Mouse (Mus musculus) olfactory bulb, adult 2 months (tissue): ENCODE data around the gene Adamts7.

Experiments
- CTCF ChIP-seq: fragments of 200-500 bp; IDR thresholded peaks from 2 replicates; pipeline ENCODE4 v1.5.1; 2012; ENCODE audit warnings: low read depth, mild to moderate bottlenecking, low read length, moderate library complexity; ENCODE audit not compliant: insufficient read depth
- POLR2A ChIP-seq: fragments of 200-500 bp; IDR thresholded peaks from 2 replicates; pipeline ENCODE4 v1.6.1; 2012; ENCODE audit warnings: mild to moderate bottlenecking, low read depth, low read length, moderate library complexity; ENCODE audit not compliant: insufficient read depth

DNA sequence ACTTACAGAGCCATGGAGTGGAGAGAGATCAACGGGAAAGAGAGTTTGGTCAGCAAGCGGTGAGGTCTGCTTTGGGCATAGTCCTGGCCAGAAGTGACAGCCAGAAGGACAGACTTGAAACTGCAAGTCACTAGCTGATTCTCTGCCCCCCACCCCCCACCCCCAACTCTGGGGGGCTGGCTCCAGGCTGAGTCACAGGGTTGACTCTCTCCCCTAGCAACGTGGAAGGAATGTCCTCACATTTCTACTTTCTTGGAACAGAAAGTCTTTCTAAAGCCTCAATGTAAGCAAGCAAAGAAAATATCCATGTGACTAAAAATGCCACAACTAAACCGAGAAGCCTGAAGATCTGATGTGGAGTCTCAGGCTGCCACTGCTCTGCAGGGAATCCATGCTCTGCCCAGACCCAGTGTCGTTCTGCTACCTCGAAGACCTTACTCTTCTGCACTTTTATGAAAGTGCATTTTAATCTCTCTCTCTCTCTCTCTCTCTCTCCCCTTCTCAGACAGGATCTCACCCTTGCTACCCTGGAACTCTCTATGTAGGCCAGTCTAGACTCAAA, 93.1 kb downstream of the Adamts7 start:
- no peak for TF ChIP-seq CTCF
- no peak for TF ChIP-seq POLR2A
